Mouse (Mus musculus): Measurements from ENCODE around the gene Hspa2.

- no peak for TF ChIP-seq GATA1 (IDR thresholded peaks at IDR 0.05; ENCODE audit: low read length)
- no peak for TF ChIP-seq TAL1 (IDR thresholded peaks at IDR 0.05; ENCODE audit: low read length)
Measured at GRCm38 (mm10) chr12:76360868-76361267, 43.1 kb upstream of the Hspa2 start.

Measured in erythroblast, embryonic 14.5 days (primary cell).